Mouse (Mus musculus): ENCODE measurements around the gene Lhx2. TPM values are rescaled to one million over a fixed set of nuclear protein-coding genes. Genes with fewer than 3 reads are reported as not detected.

Lhx2 gene
- polyA plus RNA-seq, 1 experiment from 2014 or later: 13.2 TPM

DNA sequence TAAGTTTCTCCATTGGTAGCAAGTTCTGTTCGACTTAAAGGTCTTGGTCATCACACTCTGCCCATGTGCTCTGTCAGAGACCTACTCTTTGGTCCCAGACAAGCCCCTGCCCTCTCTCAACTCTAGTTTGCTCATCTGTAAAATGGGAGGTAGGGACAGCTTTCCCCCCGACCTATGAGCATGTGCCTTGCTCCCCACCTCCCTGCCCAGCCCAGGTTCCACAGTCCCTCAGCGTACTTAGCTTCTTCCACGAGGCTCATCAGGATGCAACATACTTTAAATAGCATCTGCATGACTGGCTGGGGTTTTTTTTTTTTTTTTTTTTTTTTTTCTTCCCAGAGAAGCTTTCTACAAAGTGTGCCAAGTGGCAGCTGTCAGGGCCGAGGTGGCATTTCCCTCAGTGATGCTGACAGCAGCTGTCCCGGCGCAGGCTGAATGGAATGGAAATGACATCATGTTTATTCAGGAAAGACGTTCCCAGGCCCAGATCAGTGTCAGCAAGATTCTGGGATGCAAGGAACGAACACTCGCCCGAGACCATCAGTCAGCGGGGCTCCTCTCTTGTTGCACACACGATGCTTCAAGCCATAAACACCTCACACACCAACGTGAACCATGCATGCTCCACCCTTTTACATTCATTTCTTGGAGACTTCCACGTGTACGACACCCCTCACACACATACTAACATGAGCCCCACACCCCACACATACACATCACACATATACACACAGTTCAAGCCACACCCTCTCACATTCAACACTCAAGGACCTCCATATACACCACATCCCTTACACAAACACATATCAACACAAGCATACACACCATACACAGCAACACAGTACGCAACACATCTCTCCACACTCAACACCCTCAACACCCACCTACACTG lies 56.1 kb downstream of the Lhx2 start:
- H3K4me3 ChIP-seq (replicated peaks; ENCODE audit: low read length): no peak overlapping the region
- H3K9me3 ChIP-seq (ENCODE audit: control insufficient read depth, low read length): no peaks in the 10 kb centered on the region
- H3K27me3 ChIP-seq (ENCODE audit: control insufficient read depth, insufficient read depth, low read length): no peaks in the 10 kb centered on the region
- H3K36me3 ChIP-seq (replicated peaks; ENCODE audit: control insufficient read depth, insufficient read depth): no peaks in the 10 kb centered on the region
- H3K27ac ChIP-seq: no peak overlapping the region
- H3K4me1 ChIP-seq (replicated peaks; ENCODE audit: control insufficient read depth, insufficient read depth, low read length): no peaks in the 10 kb centered on the region
- peak; percentile 42 for DNase-seq (ENCODE audit: low spot score)
- peak; percentile 71 for ATAC-seq (ENCODE audit: low FRiP score)
- 43% methylated on average over 17 of the region's 17 CpGs for WGBS
- H3K4me2 ChIP-seq (replicated peaks): no peak overlapping the region
- no peak overlapping the region for H3K9ac ChIP-seq

DNA sequence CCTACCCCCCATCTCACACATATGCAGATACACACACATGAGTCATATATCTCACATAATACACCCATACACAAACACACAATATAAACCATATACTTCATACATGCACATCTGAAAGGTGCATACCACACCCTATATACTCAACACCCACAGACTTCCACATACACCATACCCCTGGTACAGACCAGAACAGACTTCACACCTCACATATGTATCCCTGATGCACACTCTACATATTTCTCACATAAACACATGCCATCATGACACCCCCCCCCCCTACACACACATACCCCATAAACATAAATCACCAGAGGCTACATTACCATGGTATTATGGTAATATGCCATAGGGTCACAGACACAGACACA lies 56.8 kb downstream of the Lhx2 start:
- H3K27me3 ChIP-seq (ENCODE audit: control insufficient read depth, insufficient read depth, low read length): no peaks in the 10 kb centered on the region
- no peaks in the 10 kb centered on the region for H3K4me1 ChIP-seq (replicated peaks; ENCODE audit: control insufficient read depth, insufficient read depth, low read length)
- H3K4me2 ChIP-seq (replicated peaks): no peak overlapping the region
- H3K36me3 ChIP-seq (replicated peaks; ENCODE audit: control insufficient read depth, insufficient read depth): no peaks in the 10 kb centered on the region
- ATAC-seq (ENCODE audit: low FRiP score): 0 out of 2 replicates have a peak, but pooled peaks have one; percentile 32
- DNase-seq (ENCODE audit: low spot score): no peak
- H3K9ac ChIP-seq: no peak overlapping the region
- H3K9me3 ChIP-seq (ENCODE audit: control insufficient read depth, low read length): no peaks in the 10 kb centered on the region
- no peak overlapping the region for H3K27ac ChIP-seq
- H3K4me3 ChIP-seq (replicated peaks; ENCODE audit: low read length): no peak overlapping the region

DNA sequence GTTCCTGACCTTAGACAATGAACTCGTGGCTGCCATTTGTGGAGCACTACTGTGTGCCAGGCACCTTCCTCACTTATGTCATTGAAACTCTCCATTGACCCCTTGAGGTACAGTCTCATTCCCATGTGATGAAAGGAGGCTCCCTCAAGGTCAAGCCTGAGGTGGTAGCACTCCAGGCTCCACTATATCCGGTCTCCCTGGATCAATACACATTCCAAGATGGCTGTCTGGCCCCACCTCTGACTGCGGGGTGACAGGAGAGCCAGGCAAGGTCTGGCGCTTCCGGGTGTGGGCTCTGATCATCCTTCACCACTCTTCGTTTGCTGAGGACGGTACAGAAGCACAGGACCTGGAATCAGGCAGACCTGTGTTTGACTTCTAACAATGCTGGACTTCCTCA lies 58.2 kb downstream of the Lhx2 start:
- no peak for DNase-seq (ENCODE audit: low spot score)
- Histone ChIP-seq H3K27ac (no peak overlapping the region), H3K36me3 (replicated peaks; ENCODE audit: control insufficient read depth, insufficient read depth) (no peaks in the 10 kb centered on the region), H3K9ac (no peak overlapping the region), H3K4me3 (replicated peaks; ENCODE audit: low read length) (no peak overlapping the region), H3K4me2 (replicated peaks) (no peak overlapping the region), H3K27me3 (ENCODE audit: control insufficient read depth, insufficient read depth, low read length) (no peaks in the 10 kb centered on the region), H3K4me1 (replicated peaks; ENCODE audit: control insufficient read depth, insufficient read depth, low read length) (no peaks in the 10 kb centered on the region), H3K9me3 (ENCODE audit: control insufficient read depth, low read length) (no peaks in the 10 kb centered on the region)
- ATAC-seq (ENCODE audit: low FRiP score): no peak
- WGBS: 83% methylated on average over 7 of the region's 7 CpGs

DNA sequence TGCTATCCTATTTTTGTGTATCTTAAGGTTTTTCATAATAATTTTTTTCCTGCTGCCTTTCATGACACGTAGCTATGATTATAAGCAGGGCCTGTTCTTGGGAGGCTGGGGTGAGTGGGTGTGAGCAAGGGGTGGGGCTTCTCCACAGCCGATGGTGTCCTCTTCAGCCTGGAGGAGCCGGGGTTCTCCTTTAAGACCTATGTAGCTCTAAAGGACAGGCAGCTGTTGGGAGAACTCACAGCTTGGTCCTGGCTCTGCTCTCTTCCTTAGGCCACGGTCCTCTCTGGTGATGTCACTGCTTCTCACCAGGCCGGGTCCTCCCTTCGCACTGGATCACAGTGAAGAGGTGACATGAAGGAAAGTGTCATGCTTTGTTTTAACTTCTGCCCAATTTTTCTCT lies 58.8 kb downstream of the Lhx2 start:
- WGBS: 81% methylated on average over 6 of the region's 6 CpGs
- no peak overlapping the region for H3K9ac ChIP-seq
- no peaks in the 10 kb centered on the region for H3K27me3 ChIP-seq (ENCODE audit: control insufficient read depth, insufficient read depth, low read length)
- no peaks in the 10 kb centered on the region for H3K4me1 ChIP-seq (replicated peaks; ENCODE audit: control insufficient read depth, insufficient read depth, low read length)
- no peak overlapping the region for H3K4me2 ChIP-seq (replicated peaks)
- no peak for DNase-seq (ENCODE audit: low spot score)
- no peak for ATAC-seq (ENCODE audit: low FRiP score)
- no peak overlapping the region for H3K4me3 ChIP-seq (replicated peaks; ENCODE audit: low read length)
- H3K27ac ChIP-seq: no peak overlapping the region
- no peaks in the 10 kb centered on the region for H3K36me3 ChIP-seq (replicated peaks; ENCODE audit: control insufficient read depth, insufficient read depth)
- no peaks in the 10 kb centered on the region for H3K9me3 ChIP-seq (ENCODE audit: control insufficient read depth, low read length)

DNA sequence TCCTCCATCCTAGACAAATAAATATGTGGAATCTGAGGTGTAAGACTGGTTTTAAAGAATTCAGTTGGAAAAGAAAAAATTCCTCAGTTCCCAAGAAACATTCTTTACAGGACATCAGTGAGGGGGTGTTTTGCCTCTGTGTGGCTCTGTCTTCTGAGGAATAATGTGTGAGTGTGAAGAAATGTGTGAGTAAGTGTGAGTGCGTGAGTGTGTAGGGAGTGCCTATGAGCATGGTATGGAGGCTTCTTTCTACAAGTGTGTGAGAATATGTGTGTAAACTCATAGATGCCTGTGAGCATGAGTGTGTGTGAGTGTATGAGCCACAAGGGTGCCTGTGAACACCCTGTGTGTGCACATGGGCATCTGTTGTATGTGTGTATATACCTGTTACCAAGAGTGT lies 63.5 kb downstream of the Lhx2 start:
- Histone ChIP-seq H3K9me3 (ENCODE audit: control insufficient read depth, low read length) (no peaks in the 10 kb centered on the region), H3K27ac (no peak overlapping the region), H3K4me2 (replicated peaks) (no peak overlapping the region), H3K4me1 (replicated peaks; ENCODE audit: control insufficient read depth, insufficient read depth, low read length) (no peaks in the 10 kb centered on the region), H3K27me3 (ENCODE audit: control insufficient read depth, insufficient read depth, low read length) (no peaks in the 10 kb centered on the region), H3K9ac (no peak overlapping the region), H3K36me3 (replicated peaks; ENCODE audit: control insufficient read depth, insufficient read depth) (no peaks in the 10 kb centered on the region), H3K4me3 (replicated peaks; ENCODE audit: low read length) (no peak overlapping the region)
- WGBS: 100% methylated on average over 1 of the region's 1 CpGs
- no peak for DNase-seq (ENCODE audit: low spot score)
- no peak for ATAC-seq (ENCODE audit: low FRiP score)

DNA sequence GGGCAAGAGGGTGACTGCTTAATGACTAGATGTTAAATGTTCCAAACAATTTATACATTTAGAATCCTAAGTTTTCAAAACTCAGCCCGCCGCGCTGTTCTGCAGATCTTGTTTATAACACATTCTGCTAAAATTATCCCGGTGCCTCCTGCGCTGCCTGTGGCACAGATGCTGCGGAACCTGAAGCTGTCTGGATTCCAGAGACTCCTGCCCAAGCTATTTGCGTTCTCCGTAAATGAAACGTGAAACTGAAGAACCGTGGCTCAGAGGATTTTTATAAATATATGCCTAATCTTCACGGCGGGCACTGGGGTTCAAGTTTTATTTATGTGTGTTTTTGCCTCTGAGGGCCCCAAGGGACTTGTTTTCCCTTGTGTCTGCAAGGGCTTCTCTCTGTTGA lies 64.2 kb downstream of the Lhx2 start:
- Histone ChIP-seq H3K36me3 (replicated peaks; ENCODE audit: control insufficient read depth, insufficient read depth) (no peaks in the 10 kb centered on the region), H3K27ac (no peak overlapping the region), H3K27me3 (ENCODE audit: control insufficient read depth, insufficient read depth, low read length) (no peaks in the 10 kb centered on the region), H3K9ac (no peak overlapping the region), H3K9me3 (ENCODE audit: control insufficient read depth, low read length) (no peaks in the 10 kb centered on the region), H3K4me2 (replicated peaks) (no peak overlapping the region), H3K4me1 (replicated peaks; ENCODE audit: control insufficient read depth, insufficient read depth, low read length) (no peaks in the 10 kb centered on the region), H3K4me3 (replicated peaks; ENCODE audit: low read length) (no peak overlapping the region)
- DNase-seq (ENCODE audit: low spot score) (no peak), ATAC-seq (ENCODE audit: low FRiP score) (no peak)
- 81% methylated on average over 12 of the region's 12 CpGs for WGBS

DNA sequence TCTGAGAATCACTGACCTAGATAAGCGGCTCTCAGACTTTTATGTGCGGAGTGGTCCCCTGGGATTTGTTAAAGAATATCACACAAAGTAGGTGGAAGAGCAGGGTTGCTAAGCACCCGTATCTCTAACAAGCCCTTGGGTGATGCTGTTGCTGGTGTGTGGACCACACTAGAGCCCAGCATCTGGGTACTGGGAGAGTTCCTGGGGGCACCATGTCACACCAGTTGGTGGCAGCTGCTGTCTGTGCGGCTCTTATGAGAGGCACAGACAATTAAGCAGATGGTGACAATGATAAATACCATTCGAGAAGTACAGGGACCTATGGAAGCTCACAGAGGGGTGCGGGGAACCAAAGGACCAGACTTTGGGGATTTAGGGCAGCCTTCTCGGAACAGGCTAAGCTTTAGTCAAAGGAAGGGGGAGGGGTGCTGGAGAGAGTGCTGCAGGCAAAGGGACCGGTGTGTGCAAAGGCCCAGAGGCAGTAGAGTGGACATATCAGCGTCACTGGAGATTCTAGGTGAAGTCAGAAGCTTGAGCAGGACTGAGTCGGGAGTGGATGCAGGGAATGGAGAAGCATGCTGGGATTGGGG lies 65.0 kb downstream of the Lhx2 start:
- Histone ChIP-seq H3K27ac (no peak overlapping the region), H3K36me3 (replicated peaks; ENCODE audit: control insufficient read depth, insufficient read depth) (no peaks in the 10 kb centered on the region), H3K27me3 (ENCODE audit: control insufficient read depth, insufficient read depth, low read length) (no peaks in the 10 kb centered on the region), H3K9me3 (ENCODE audit: control insufficient read depth, low read length) (no peaks in the 10 kb centered on the region), H3K4me3 (replicated peaks; ENCODE audit: low read length) (no peak overlapping the region), H3K9ac (no peak overlapping the region), H3K4me1 (replicated peaks; ENCODE audit: control insufficient read depth, insufficient read depth, low read length) (no peaks in the 10 kb centered on the region), H3K4me2 (replicated peaks) (no peak overlapping the region)
- DNase-seq (ENCODE audit: low spot score): peak; percentile 38
- ATAC-seq (ENCODE audit: low FRiP score): peak; percentile 49; the same call in 1 of the 2 replicates
- 32% methylated on average over 10 of the region's 10 CpGs for WGBS

DNA sequence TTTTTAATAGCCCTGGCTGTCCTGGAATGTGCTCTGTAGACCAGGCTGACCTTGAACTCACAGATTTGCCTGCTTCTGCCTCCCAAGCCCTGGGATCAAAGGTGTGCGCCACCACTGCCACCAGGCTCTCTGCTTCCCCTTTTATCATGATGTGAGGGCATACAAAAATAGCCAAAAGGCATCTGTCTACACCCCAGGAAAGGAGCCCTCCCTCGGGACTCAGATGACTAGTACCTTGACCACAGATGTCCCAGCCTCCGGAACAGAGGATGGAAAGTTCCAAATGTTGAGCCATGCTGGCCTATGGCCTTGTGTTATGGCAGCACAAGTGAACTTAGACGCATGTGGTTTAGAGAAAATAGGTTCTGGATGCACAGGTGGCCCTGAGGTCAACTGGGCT lies 66.3 kb downstream of the Lhx2 start:
- Histone ChIP-seq H3K9ac (no peak overlapping the region), H3K27me3 (ENCODE audit: control insufficient read depth, insufficient read depth, low read length) (no peaks in the 10 kb centered on the region), H3K36me3 (replicated peaks; ENCODE audit: control insufficient read depth, insufficient read depth) (no peaks in the 10 kb centered on the region), H3K27ac (no peak overlapping the region), H3K4me2 (replicated peaks) (no peak overlapping the region), H3K4me3 (replicated peaks; ENCODE audit: low read length) (no peak overlapping the region), H3K9me3 (ENCODE audit: control insufficient read depth, low read length) (no peaks in the 10 kb centered on the region), H3K4me1 (replicated peaks; ENCODE audit: control insufficient read depth, insufficient read depth, low read length) (no peaks in the 10 kb centered on the region)
- no peak for ATAC-seq (ENCODE audit: low FRiP score)
- no peak for DNase-seq (ENCODE audit: low spot score)
- WGBS: 90% methylated on average over 4 of the region's 4 CpGs

DNA sequence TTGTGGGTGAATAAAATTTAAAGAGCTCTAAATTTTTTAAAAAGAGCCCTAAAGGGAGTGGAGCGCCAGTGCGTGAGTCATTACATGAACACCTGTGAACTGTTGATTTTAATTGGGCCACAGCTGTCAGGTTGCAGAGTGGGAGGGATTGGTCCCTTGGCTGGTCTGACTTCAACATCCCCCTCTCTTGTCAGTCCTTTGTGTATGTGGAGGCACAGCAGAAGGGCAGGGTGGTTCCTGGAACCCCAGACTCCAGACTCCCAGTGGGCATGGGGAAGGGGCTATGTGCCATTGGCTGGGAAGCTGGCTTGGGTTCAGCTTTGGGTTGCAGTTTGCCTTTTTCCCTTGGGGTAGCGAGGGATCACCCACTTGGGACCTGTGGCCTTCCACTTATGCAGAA lies 70.2 kb downstream of the Lhx2 start:
- 62% methylated on average over 3 of the region's 3 CpGs for WGBS
- no peak for ATAC-seq (ENCODE audit: low FRiP score)
- Histone ChIP-seq H3K9ac (no peak overlapping the region), H3K27ac (no peak overlapping the region), H3K4me1 (replicated peaks; ENCODE audit: control insufficient read depth, insufficient read depth, low read length) (no peaks in the 10 kb centered on the region), H3K4me3 (replicated peaks; ENCODE audit: low read length) (no peak overlapping the region), H3K36me3 (replicated peaks; ENCODE audit: control insufficient read depth, insufficient read depth) (no peaks in the 10 kb centered on the region), H3K27me3 (ENCODE audit: control insufficient read depth, insufficient read depth, low read length) (no peaks in the 10 kb centered on the region), H3K4me2 (replicated peaks) (no peak overlapping the region), H3K9me3 (ENCODE audit: control insufficient read depth, low read length) (no peaks in the 10 kb centered on the region)
- DNase-seq (ENCODE audit: low spot score): no peak

Data from hindbrain, embryonic 14.5 days (tissue).